Mouse (Mus musculus) spleen, embryonic (tissue): ENCODE data around the gene Igf2r.

Source experiments
- CTCF ChIA-PET: fragments of 350-600 bp; sonication (Branson Sonifier 250); formaldehyde crosslinking; loops from one replicate; lab custom pipeline; 2022; lab: Charles Lee

Gene Igf2r

DNA sequence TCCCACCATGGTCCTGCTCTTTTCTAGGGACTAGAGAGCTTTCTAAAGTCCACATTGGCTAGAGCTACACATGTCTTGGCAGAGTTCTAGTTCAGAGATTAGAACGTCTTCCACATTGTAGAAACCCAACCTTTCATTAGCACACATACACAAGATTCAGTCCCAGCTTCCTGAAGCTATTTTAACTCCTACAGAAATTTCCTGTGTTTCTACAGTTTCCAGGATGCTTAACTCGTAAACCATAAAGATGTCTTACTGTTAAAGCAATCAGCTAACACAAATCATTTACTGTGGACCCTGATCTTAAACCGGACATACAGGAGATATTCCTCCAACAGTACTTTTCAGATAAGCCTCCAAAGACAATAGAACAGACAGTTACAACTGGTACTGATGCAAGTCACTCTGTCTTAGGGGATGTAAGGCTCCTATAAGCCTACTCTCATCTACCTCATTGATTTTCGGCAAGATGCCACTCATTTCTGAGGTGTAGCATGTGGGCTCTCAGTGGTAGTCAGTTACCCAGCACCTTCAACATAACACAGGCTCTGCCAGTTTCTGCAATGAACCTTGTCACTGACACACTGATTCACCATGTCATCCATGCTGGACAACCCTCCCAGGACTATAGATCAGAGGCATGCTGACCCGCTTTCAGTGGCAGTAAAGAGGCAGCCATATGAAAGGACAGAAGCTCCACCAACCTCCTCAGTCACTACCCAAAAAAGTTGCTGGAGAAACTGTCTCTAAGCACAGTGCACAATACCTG lies 48.2 kb downstream of the Igf2r start:
- CTCF ChIA-PET, result no interaction called here

DNA sequence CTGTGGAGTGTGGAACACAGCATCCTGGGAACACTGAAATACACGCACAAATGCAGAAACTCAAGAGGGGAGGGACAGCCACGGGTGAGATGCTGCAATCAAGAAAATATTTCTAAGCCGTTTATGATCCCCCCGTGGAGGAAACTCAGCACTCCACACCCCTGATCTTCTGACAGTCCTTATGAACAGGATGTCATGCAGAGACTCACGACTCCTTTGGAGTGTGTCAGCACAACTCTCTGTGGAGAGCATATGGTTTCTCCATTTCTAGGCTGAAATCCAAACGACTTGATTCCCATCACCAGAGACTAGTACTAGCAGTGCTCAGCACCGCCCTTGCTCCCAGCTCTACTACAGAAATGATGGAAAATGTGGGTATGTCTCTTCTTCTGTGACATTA lies 51.2 kb downstream of the Igf2r start:
- CTCF ChIA-PET, result no interaction called here

DNA sequence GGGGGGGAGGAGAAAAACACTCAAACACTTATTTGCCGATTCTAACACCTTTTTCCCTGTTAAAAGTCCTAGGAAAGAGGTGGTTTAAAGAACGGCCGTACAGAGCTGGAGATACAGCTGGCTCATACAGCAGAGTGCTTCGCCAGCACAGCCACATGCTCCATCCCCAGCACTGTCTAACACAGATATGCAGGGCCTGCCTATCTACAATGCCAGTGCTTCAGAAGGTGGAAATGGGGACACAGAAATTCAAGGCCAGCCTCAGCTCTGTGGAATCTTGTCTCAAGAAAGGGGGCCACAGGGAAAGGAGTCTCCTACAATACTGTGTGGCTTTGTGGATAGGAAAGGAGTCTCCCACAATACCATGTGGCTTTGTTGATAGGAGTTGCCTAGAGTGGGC lies 52.0 kb downstream of the Igf2r start:
- CTCF ChIA-PET, result no interaction called here

DNA sequence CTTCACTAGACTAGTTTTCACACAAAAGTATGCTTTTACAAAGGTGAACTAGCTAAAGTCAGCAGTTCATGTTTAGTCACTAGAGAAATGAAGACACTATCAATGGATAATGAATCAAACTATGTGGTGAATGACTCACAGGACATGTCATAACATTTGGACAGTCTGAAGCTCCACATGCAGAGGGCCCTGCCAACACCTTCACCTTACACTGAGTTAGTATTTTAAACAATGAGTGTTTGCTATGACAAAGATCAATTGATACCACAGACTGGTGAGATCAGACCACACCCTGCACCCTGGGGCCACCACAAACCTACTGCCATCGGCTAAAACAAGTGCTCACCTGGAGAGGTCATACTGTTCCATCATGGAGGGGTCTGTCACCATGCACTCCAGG lies 54.4 kb downstream of the Igf2r start:
- CTCF ChIA-PET, result no interaction called here

DNA sequence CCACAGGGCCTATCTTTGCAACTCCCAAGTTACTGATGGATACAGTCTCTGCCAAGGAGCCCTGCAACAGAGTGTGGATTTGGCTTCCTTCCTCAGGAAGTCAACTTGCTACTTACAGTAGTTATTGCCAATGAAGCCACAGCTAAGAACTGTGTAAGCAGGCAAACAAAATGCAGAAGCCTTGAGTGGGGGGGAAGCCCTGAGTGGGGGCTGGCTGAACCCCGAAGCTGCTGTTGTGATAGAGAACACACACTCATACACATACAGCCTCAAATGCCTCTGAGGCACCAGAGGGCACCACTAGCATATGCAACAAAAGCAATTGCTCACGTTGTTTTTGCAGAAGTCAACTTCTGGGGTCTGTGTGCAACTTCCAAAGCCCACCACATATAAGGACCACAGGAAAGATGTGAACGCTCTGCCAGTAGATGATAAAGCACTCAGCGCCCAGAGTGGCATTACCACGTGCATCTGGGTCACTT lies 55.3 kb downstream of the Igf2r start:
- CTCF ChIA-PET, result interaction anchor here (0.5 to 0.6 kb wide), 2 partner anchors 13 to 93 kb away, joined by 3 to 8 read pairs; no protein-coding TSS in a partner anchor

DNA sequence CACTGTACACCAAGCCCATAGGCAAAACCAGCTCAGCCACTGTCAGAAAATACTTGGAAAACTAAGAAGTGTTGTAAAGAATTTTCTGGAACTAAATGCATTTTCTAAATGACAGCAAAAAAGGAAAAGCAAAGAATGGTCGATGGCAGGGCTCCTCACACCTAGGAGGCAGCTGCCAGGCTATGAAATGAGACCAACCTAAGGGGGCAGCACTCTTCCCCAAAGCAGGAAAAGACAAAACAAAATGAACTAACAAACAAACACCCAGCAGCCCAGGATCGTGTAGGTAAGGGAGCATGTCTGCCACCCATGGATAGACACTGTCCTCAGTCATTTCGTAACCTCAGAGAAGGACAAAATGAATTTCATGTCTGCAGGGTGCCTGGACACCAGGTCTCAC lies 56.5 kb downstream of the Igf2r start:
- CTCF ChIA-PET, result interaction anchor here (0.7 kb wide), 1 partner anchor 116 kb away, joined by 12 read pairs; no protein-coding TSS in a partner anchor

DNA sequence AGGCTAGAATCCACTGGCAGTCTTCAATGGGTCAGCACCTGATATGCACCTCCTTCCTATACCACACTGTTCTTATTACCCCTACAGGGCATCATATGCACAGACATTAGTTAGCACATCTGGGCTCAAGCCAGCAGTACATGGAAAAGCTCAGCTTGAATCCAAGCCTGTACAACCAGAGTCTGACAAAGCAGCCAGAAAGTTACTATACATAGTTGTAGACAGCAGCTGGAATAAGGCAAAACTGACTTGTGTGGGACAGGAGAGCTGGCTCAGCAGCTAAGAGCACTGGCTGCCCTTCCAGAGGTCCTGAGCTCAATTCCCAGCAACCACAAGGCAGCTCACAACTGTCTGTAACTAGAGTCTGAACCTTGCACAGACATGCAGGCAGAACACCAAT lies 57.3 kb downstream of the Igf2r start:
- CTCF ChIA-PET, result no interaction called here

DNA sequence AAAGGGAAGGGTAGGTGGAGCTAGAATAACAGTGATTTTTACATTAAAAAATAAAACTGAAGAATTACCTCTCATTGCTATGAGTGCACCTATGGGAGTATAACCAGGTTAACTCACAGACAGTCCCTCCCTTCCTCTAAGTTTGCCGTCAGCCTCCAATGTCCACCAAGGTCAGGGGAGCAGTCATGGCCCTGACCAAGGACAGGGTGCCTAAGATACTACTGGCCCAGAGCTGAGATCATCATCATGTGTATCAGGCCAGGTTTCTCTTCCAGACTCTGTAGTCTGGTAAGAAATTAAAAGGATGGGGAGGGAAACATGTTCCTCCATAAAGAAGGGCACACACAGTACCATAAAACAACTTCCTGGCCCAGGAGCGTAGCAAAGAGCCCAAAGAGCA lies 58.5 kb downstream of the Igf2r start:
- CTCF ChIA-PET, result no interaction called here

DNA sequence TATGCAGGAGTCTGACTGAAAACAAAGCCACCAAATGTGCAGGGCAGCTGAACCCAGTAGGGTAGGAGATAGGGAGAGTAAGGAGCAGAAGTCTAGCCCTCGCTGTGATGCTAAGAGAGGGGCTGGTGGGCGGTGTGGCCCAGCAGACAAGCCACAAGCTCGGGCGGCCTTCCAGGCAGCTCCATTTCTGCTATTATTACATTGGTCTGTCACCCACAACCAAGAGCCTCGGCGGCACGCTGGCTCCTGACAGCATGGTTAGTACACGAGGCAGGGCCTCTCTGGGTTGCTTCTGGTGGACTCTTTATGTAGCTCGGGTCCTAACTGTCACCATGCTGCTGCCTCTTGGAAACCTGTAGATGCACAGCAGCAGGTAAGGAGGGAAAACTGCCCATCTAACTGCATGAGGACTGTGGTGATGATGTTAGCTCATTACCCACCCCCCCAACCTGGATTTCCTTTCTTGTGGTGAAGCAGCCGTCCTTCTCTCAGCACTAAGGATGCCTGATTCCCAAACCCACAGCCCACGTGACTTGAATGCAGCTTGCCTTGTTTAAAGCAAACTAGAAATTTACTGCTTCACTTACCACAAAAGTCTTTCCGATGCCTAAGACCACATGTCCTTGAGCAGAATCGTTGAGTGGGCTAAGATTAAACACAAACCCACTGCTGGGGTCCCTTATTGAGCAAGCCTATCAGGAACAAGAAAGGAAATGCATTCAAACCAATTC lies 59.2 kb downstream of the Igf2r start:
- CTCF ChIA-PET, result no interaction called here

DNA sequence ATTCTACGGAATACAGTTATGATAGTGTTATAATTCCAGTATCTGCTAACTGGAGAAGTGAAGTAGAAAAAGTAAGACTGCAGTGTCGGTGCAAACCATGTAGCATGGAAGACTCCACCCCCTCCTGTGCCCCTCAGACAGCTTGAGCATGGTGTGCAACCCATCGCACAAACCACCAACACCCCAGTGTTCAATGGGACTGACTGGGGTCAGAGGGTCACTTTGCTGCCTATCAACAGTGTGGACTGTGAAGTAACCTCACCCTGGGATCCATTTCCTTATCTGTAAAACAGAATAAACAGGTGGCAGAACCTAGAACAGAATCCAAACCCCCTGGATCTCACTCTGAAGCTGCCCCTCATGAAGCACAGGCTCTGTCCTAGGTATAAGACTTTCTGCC lies 61.1 kb downstream of the Igf2r start:
- CTCF ChIA-PET, result no interaction called here

DNA sequence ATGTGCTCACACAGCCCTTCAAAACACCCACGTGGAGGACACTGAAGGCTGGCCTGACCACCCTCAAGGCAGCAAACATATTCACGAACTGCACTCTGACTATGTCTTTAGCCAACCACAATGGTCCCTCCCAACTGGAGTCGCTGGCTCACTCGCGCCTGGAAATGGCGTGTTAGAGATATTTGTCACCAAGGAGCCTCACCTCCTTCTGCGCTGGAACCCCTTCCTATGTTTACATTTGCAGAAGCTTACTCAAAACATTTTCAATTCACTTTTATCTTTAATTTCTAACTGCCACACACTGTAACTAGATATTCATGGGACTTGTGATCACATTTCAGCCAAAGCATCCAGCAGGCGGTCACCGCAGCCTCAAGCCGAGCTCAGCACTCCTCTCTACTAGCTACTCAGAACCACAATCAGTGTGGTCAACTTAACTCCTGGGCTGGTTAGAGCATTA lies 62.8 kb downstream of the Igf2r start:
- CTCF ChIA-PET, result no interaction called here

DNA sequence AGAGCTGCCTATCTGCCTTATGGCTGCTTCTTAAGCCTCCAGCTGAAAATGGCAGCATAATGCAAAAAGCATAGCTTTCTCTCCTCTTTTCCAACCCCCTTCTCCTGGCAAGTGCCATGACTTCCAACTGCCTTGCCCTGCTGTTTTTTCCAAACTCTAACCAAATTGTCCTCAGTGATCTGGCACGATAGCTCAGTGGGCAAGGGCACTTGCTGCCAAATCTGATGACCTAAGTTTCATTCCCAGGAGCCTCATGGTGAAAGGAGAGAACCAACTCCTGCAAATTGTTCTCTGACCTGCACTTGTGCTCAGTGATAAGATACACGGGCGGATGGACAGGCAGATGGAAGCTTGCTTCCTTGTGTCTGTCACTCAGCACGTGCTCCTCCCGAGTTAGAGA lies 66.6 kb downstream of the Igf2r start:
- CTCF ChIA-PET, result no interaction called here

DNA sequence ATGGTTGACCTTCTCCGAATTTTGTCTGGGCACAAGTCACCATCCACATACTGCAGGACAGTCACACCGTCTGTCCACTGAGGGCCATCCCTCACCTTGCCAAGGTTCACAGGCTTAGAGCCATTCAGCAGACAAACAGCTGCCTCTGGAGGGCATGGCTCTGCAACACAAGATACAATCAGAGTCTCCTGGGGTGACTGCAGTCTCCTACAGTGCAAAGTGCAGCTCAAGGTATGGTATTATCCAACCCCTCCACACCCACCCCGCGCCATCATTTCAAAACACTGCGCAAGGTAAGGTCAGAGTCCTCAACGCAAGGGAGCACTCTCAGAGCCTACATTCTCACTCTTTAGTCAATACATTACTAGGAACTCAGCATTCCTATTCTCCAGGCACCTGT lies 69.1 kb downstream of the Igf2r start:
- CTCF ChIA-PET, result no interaction called here

DNA sequence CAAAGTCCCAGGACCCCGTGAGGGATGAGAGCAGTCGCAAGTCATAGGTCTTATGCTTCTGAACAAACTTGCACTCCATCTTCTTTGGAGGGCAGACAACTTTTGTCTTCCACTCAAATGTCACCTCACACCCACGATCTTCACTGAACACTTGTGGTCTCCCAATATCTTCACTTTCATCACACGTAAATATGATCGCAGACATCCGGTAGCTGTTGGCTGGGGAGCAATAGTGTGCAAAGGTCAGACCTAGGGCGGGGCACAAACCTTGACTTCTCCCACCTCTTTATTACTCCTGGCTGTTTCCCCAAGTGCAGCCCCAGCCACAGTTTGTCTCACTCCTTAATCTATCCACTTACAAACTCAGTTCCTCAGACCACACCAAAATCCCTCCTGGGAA lies 77.6 kb downstream of the Igf2r start:
- CTCF ChIA-PET, result no interaction called here

DNA sequence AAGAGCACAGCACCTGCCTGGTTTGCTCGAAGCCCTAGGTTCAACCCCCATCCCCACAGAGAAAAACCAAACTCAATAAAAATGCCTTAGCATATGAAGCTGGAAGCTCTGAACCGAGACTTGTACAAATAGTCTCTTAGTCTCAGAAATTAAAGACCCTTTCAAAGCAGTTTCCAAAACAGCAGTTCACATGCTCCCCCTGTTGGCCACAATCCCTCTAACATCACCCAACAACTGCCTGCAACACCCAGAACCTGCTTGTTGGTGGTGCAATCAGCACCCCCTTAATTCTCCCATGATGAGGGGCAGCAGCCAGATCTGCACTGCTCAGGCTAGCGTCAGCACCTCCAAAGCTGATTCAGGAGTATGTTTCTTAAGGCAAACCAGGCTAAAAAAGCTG lies 79.9 kb downstream of the Igf2r start:
- CTCF ChIA-PET, result no interaction called here

DNA sequence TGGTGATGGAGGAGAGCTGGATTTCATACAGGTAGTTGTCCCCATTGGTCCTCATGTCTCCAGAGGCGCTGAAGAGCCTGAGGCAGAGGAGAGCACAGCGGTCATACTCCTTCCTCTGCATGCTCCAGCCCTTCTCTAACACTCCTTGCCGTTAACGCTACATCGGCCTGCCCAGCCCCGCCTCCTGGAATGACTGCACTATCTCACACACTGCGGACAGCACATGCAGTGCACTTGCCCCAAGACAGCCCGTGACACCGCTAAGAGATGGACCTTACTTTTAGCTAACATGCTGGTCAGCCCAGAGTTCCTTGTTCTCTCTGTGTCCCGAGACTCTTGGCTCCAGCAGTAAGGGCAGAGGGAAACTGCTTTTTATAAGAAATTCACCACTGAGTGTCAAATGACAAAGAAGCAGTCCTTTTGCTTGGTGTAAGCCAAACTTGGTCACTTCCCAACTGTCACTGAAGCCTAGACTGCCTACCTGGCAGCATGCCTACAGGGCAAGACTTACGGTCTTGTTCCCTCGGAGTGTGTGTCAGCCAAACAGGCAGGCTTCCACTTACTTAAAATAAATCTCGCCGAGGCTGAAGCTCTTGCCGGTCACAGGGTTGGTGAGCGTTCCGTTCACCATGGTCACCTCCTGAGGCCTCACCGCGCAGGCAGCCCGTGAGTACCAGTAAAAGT lies 80.9 kb downstream of the Igf2r start:
- CTCF ChIA-PET, result no interaction called here

DNA sequence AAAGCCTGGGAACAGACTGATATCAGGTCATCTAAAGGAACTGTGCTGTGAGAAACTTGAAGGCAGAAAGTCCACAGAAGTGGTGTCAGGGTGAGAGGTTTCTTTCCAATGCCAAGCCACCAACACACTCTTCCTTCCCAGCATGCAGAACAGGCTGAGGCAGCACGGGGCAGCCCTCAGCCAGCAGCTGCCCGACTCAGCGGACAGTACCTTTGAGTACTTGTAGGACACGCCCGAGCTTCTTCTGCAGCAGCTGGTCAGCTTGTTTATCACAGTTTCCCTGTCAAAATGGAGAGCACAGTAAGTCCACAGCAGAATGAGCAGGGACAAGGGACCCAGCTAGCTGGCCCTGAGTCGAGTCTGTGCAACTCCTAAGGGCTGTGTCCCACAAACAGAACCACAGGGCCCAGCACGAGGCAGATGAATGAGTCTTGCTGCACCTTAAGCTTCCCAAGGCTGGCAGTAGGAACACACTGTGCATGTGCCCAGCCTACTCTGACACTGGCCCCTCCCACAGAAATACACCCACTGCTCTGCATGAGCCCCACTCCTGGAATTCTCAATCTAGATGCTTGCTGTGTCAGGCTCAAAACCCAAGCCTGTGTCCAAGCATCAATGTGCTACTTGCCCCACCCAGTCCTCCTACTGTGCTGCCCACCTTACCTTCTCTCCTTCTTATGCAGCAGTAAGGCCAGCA lies 84.4 kb downstream of the Igf2r start:
- CTCF ChIA-PET, result no interaction called here

DNA sequence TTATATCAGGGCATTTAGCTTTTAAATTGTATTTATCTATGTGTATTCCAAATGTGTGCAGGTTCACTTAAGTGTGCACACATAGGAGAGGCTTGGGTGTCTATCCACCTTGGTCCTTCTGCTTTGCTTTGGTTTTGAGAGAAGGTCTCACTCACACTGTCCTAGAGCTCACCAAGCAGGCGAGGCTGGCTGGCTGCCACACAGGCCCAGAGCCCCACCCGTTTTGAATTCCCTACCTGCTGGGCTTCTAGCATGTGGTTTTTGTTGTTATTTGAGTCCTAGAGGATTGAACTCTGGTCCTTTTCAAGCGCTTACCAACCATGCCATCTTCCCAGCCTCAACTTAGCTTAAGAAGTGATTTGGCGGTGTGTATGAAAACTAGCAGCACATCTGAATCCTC lies 85.1 kb downstream of the Igf2r start:
- CTCF ChIA-PET, result no interaction called here

DNA sequence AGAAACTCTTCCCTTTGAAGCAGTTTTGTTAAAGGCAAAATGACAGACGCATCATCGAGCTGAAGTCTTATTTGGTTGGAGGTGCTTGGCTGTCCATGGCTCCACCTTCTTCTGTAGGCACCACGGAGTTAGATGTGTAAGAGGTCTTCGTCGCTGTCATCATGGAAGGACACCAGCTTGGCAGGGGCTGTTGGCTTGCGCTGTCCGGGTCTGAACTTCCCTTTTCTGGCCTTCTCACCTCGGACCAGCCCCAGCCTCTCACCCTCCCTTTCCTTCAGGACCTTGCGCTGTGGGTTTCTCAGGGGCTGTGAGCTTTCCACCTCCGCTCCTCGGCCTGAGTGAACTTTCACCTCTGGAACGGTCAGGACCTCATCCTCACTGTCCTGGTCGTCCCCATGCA lies 85.9 kb downstream of the Igf2r start:
- CTCF ChIA-PET, result no interaction called here

DNA sequence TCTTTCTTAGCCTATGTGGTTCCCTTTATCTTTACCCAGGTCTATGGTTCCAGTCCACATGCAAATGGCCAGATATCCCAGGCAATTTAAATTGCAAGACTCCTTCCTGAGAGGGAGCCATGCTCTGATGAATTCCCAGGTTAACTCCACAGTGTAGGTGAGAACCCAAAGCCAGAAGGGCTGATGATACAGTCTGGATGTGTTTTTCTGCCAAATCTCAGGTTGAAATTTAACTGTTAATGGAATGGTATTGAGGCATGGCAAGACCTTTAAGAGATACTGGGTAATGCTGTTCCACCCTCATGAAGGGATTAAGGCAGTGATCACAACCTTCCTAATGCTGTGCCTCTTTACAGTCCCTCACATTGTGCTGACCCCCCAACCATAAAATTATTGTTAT lies 91.2 kb downstream of the Igf2r start:
- CTCF ChIA-PET, result no interaction called here

DNA sequence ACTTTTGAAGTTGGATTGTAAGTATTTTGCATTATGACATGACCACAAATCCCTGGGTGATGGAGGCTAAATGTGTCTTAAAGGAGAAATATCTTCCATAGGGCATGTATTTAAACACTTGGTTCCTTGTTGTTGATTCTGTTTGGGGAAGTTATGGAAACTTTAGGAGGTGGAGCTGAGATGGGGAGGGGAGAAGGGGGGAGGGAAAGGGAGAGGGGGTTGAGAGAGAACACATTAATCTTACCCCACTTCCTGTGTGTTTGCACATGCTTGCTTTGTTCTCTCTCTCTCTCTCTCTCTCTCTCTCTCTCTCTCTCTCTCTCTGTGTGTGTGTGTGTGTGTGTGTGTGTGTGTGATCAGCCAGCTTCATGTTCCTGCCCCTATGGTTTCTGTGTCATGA lies 92.3 kb downstream of the Igf2r start:
- CTCF ChIA-PET, result no interaction called here

DNA sequence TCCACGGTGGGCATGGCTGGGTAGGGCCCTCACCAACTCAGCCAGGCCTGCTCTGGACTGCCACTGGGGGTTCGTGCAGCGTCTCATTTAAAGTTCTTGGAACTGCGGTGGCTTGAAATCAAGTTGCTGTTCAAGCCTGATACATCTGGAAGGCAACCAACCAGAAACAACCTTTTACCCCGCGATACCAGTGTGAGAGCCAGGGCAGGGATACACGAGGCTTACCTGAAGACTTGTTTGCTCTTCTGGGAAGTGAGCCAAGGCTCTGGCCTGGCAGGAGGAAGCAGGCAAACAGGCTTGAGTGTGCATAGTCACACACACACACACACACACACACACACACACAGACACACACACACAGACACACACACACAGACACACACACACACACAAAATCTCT lies 93.8 kb downstream of the Igf2r start, which contains the start of gene Slc22a1:
Slc22a1 (minus strand) TSS at position 184 of the 400 bp plus-strand sequence.
- CTCF ChIA-PET, result no interaction called here
